Mouse (Mus musculus): ENCODE measurements around the gene Hif3a.

The Hif3a gene

DNA sequence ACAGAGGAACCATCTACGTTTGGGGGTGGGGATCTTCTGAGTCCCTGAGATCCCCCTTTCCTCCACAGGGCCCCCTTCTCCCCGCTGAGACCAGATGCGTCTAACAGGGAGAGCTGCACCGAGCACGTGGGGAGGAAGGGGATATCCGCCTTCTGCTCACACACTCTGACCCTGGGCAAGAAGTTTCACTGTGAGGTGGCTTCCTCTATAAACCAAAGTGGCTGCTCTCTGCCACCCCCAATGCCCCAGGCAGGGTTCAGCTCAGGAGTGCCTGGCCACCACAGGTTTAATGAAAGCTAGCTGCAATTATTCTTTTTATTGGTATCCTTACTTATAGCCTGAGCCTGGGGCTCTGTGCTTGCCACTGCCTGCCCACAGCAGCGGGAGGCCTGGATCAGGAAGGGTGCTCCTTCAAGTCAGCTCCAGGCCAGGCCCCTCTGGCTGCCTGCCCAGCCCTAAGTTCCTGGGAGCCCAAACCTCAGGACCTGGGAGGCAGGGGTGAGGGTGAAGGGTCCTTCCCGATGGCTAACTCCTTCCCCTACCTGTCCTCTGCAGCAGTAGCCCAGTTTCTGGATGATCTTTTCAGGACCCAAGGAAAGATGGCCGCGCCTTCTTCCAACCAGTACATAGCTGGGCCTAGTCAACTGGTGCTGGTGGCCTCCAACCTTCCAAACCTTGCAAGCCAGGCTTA, 37.3 kb downstream of the Hif3a start:
- DNase-seq = peak; percentile 45 to 57

DNA sequence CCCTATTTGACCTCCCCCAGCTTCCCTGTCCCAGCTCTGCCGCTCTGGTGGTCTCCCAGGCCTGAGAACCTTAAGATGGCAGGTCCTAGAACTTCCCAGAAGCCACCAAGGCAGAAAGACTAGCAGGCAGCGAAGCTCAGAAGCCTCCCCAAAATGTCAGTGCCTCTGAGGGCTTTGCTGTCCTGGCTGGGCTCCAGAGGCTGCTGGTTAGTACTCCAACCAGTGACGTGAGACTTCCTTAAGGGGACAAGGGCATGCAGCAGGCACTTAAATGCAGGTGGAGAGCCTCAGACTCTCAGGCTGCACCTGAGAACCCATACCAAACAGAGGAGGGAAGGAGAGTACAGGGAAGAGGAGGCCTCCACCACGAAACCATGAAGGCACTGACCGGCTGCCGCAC, 38.1 kb downstream of the Hif3a start:
- peak; percentile 54 to 77 for DNase-seq

DNA sequence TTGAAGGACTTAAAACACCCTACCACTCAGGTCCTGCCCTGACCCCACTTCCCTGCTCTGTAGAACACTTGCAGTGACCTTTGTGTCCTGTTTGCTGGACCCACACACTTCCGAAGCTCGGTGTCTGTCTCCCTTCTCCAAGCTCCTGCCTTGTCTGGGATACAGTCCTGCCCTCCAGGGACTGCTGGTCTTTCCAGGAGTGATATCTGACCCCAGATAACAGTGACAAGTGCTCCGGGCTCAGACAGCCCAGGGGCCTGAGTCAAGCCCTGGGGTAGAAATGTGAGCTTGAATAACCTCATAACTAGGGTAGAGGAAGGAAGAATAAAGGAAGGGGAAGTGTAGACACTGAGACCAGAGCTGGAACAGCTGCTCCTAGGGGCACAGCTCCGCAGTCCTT, 38.5 kb downstream of the Hif3a start:
- DNase-seq = no peak

DNA sequence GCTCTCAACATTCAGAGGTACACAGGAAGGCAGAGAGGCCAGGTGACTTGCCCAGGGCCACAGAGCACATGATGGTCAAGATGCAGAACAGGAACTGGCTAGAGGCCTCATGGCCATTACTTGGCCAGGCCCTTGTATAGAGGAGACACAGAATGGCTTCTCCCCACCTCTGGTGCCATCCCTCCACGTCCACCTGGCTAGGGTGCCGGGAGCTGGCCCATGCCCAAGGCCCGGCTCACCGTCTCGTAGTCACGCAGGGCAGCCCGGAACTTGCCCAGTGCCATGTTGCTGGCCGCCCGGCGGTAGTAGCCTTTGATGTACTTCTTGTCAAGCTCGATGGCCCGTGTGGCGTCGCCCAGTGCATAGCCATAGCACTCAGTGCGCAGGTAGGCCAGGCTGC, 40.1 kb downstream of the Hif3a start:
- DNase-seq = peak; percentile 68 to 71

DNA sequence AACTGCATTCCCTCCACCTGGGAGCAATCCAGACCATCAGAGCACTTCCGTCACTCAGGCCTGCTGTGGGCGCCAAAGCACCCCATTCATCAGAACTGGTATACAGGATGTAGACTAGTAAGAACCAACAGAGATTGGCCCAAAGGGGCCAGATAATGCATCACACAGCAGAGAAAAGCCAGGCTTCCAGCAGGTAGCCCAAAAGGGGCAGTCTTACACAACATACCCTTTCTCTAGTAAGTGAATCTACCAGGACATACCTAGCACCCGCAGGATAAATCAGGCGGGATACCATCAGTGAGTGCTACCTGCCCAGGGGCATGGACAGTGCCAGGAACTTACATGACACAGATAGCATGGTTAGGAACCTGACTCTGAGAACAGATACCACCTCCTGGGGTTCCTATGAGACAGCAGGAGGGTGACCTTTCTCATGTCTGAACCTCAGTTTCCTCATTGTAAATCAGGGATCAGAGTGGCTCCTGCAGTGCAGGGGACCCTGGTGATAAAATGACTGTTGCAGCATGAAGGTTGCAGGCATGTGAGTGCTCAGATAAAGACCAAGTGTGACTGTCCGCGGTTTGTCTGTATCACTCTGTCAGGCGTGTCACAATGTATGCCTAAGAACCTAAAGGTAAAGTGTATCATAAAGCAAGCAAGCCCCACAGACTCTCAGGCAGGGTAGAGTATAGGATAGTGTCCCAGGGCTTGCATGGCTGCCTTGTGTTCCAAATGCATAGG, 42.6 kb downstream of the Hif3a start:
- DNase-seq = peak; percentile 38 to 41

DNA sequence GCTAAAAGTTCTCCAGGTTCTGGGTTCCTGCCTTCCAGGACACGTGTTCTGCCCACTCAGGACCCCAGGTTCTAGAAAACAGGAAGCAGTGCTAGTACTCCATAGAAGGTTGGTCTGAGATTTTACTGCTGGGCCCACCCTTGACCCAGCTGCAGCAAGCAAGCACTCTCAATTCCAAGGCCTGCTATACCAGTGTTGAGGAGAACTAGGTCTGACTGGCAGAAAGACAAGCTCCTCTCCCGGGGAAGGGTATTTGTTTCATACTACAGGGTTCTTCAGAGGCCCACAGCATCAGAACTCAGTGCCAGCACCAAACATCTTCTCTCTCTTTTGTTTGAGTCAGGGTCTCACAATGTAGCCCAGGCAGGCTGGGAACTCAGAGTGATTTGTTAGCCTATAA, 44.3 kb downstream of the Hif3a start:
- no peak for DNase-seq

DNA sequence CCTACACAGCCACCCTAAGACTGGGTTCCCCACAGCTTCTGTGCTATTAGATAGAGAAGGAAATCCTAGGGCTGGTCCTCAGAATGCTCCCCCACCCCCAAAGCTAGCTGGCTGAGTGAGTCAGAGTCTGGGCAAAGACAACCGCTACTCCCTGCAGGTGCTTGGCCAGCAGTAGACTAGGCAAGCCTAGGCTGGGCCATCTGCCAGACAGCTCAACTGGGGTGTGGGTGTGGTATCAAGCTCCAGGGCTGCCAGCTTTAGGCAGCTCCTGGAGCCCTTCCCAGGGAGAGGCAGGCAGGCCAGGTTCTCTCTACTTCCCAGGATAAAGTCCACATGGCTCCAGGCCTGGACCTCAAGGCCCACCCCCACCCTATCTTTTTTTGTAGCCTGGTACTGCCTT, 45.2 kb downstream of the Hif3a start:
- peak; percentile 98 to 99 for DNase-seq

DNA sequence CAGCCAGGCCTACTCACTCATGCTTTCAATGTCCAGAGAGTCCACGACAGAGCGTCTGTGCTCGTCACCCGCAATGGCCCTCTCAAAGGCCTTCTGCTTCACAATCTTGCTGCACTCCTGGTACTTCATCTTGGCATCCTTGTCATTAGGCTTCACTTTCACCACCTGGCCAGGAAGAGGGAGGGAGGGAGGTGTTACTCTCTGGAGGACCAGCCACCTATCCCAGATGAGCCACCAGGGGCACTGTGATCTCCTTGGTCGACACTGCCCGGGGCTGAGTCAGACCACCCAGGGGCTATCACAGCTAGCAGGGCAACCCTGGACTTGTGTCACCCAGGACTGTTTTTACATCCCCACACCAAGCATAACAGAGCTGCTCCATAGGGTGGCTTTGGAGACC, 46.8 kb downstream of the Hif3a start:
- peak; percentile 59 to 70 for DNase-seq

DNA sequence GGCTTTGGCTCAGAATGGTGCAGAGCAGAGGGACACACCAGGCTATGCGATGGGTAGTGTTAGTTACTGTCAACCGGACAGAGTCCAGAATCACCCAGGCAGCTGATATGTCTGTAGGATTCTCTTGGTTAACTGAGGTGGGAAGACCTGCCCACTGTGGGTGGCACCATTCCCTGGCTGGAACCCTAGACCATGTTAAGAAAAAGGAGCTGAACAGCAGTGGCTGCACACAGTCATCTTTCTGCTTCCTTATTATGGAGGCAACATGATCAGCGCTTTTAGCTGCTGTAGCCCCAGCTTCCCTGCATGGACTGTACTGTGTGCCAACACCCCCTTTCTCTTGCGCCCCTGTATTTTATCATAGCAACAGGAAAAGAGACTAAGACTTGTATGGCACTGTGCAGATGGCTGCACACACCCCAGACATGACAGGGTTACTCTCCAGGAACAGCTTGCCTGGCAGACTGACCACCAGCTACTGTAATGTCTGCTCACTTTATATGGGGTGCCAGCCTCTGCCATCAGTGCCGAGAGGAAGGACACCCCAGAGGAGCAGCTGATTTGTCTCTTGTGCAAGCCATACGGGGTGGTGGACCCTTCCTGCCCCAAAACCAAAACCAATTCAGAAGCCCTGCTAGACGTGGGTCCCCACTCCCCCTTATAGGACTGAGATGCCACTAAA, 50.2 kb downstream of the Hif3a start:
- DNase-seq = peak; percentile 68 to 78

DNA sequence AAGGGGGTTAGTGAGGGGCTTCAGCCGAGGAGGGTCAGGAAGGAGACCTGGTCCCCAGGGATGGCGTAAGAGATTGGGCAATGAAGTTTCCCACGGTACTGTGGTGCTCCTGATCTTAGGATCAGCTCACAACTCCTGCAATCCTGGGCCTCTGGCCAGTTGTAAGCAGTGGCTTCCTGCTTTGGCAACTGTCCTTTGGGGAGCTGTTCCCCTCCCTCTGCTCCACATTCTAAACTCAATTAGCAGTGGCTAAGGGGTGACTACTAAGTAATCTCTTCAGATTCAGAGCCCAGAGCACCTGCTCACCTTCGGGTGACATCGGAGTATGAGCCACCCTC, 52.2 kb downstream of the Hif3a start:
- DNase-seq = no peak

DNA sequence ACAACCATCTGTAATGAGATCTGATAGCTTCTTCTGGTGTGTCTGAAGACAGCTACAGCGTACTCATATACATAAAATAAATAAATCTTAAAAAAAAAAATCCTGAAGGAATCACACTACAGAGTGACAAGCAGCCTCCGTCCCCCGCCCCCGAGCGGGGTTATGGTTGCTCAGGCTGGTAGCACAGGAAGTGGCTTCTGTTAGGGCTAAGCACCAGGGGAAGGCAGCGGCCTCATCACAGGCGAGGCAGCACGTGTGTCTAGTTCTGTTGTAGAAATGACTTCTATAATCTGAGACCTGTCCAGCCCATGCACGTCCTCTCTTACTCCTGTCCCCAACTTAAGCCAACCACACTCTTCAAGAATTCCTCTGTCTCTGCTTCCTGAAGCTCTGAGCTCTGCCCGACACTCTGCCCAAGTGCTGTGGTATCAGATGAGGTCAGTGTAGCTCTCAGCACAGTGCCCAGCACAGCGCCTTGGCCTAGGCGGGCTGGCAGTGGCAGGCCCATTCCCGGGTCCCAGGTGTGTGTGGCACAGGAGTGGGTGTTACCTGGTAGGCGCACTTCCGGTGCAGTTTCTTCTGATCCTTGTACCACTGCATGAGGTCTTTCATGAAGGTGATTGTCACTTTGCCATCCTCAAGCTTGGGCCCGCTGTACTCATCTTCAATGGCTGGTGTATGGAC, 52.8 kb downstream of the Hif3a start:
- no peak for DNase-seq

DNA sequence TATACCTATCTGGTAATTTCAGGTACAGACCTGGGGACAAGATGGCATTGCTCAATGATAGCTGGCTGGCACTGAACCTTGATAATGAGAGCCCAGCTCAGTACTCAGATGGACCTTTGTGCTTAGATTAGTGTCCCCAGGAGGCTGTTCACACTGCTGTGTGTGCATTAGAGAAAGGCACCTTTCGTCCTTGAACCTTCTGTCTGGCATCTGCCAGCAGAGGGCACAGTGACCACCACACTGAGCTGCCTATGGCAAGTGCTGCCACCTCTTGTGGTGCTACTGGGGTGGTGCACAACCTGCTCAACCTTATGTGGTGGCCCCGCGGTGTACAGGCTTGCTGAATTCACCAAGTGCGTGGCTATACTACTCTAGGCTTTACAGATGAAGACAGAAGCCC, 54.9 kb downstream of the Hif3a start:
- DNase-seq = peak; percentile 57 to 71

DNA sequence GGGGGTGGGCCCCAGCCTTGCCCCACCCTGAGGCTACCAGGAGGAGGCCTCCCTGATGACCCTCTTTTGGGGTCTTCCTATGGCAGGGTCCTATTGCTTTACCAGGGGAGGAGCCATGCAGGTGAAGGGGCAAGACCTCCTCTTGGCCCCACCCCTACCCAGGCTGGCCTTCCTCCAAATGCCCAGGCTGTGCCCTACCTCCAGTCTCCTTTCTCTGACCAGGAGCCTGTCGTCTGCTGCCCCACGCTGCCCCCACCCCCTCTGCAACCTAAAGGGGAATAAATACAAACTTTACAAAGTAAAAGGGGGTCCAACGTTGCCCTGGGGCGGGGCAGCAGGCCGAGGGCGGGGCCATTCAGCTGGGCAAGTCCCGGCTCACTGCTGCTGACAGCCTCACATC, 57.5 kb downstream of the Hif3a start:
- DNase-seq = peak in 1 of 2 experiments; percentile 63

DNA sequence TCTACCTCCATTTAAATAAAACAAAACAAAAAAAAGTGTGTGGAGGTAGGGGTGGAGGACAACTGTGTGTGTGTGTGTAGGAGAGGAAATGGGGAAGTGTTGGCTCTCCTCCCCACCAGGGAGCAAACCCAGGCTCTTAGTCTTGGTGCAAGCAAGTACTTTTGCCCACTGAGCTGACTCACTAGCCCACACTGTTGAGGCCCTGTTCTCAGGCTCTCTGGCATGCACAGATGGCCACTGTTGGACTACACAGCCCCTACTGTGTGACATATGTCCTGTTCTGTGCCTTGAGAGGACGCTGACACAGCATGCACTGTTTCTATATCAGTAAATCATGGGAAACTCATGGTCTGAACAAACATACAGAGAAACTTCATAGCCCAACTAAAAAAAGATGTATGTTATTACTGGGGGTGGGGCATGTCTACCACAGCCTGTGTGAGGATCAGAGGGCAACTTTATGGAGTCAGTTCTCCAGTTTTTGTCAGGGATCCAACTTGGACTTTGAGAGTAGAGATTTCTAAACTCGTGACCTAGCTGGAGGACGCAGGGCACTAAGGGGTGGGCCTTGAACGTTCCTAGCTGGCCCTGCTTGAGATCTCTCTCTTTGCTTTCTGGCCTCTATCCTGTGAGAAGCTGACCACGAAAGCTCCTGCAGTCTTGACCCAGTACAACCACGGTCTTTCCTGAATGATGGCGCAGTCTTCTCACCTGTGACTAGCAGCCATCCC, 58.8 kb downstream of the Hif3a start:
- peak; percentile 83 to 86 for DNase-seq

DNA sequence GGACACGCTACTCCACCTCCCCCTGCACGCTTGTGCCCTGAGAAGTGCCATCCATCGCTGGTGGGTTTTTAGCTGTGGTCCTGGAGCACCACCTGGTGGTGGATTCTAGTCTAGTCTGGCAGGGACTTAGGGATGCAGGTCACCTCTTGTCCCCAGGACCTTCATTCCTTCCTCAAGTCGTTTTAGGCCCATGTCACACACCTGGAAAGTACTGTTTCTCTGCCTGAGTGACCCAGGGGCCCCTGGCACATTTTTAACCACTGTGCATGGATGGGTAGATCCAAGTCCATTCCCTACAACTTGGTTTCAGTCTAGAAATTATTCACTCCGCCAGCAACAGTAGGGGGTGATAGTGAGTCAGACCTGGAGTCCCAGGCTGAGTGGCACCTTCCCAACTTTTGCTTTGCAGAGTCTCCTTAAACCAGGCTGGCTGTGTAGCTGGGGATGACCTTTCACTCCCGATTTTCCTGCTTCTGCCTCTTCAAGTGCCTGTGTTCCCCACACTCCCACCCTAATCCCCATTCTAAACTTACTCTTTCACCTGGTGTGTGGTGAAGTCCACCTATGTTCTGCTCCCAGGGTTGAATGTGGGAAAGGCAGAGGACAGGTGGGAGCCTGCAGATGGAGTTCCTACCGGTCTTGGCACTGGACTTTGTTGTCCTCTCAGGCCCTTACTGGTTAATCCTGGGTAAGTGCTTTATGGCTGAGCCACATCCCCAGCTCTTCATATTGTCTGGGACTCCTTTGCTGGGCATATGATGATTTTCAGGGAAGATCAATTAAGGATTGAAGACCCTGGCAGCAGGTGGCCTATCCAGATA, 59.6 kb downstream of the Hif3a start:
- DNase-seq = peak; percentile 92 to 94

DNA sequence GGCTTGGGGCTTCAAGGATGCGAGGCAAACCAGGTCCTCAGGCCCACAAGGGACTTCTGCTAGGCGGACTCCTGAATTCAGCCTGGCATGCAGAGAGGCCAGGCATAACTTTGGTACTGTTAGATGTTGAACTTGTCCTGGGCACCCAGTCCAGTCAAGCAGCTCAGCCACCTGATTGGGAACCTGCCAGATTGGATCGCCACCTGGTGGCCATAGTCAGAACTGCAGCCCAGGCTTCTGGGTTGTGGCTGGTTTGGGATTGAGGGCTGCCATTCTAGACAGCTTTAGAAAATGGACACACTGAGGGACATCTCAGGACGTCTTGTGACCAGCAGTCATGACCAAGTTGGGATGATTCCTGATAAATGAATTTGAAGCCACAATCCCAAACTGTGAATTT, 62.6 kb downstream of the Hif3a start:
- peak; percentile 95 to 97 for DNase-seq

DNA sequence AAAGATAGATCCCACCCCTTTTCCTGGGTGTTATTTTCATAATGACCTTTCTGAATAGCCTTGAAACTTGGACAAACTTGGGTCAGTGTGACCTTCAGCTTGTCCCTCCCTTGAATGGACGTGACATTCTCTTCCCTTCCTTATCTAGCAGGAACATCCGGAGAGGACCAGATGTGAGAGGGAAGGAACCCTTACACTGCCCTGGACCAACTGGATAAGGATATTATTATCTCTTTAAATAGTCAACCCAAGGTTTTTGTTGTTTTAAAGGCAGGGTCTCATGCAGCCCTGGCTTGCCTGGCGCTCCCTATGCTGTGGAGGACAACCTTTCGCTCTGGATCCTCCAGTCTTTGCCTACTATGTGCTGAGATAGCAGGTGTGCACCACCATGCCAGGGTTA, 63.0 kb downstream of the Hif3a start:
- DNase-seq = no peak

DNA sequence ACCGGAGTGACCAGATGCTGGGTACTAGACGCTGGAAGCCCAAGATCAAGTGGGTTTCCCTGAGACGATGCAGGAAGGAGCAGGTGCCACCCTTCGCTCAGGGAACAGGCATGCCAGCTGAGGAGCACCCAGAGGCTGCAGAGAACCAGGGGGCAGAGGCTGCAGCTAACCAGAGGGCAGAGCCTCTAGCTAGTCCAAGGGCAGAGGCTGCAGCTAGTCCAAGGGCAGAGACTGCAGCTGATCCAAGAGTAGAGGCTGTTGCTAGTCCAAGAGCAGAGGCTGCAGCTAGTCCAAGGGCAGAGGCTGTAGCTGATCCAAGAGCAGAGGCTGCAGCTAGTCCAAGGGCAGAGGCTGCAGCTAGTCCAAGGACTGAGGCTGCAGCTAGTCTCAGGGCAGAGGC, 66.9 kb downstream of the Hif3a start:
- DNase-seq = peak in 1 of 2 experiments; percentile 25

DNA sequence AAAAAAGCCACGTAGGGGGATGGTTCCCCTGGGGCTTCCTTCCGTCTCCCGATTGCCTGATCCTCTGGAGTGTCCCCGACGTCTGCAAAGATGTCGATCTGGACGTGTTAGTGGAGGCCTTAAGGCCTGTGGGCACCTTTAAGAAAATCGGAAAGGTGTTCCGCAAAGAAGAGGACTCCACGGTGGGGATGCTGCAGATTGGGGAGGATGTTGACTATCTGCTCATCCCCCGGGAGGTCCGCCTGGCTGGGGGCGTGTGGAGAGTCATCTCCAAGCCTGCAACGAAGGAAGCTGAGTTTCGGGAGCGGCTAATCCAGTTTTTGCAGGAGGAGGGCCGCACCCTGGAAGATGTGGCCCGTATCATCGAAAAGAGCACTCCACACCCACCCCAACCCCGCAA, 67.8 kb downstream of the Hif3a start:
- no peak for DNase-seq

DNA sequence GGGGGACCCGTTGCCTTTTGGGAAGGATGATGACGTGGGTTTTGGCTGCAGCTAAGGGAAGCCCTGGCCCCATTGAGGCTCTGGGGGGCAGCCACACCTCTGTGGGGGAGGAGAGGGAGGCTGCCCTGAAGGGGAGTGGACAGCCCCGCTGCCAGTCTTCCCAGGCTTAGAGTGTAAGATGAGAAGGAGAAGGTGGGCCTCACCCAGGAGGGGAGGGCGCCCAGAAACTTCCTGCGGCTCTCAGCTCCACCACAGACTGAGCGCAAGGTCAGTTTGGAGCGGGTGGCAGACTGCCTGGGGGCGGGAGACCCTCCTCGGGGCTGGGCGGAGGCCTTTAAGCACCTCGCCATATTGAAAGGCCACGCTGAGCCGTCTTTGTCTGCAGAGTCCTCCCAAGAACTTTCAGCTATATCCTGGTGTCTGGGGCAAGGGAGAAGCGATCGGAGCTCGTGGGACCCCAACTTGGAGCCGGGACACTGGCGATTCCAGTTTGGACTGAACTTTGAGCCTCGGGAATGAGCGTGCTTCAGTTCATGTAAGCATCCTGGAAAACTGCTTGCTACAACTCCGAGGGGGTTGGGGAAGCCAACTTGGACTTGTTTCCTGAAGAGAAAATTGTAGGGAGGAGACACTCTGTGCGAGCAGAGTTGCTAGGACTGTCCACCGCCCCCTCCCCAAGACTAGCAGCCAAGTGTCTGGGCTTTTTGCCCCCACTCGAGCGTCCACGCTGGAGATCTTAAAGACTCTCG, 68.4 kb downstream of the Hif3a start:
- no peak for DNase-seq

DNA sequence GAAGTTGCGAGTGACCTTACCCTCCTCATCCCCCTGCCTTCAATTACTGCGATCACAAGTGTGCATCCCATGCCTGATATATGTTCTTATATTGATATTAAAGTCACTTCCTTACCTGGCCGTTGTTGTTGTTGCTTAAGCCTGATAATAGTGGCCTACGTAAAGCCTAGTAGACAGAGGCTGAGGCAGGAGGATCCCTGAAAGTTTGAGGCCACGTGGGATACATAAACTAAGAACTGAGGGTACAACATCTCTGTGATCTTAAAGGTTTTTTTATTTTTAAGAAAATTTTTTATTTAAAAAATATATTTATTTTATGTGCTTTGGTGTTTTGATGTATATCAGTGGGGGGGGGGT, 69.8 kb downstream of the Hif3a start, which contains the start of gene Ccdc8:
Gene Ccdc8 (plus strand): TSS at position 258 of the 357 bp plus-strand sequence.
- DNase-seq = no peak

Data from cerebellum, postnatal 25 days (tissue).